9 mouse cellular contexts compared by ENCODE assay signal in genomic region chr11:83534609-83535423, GRCm38 (mm10). TPM values are rescaled to one million over a fixed set of nuclear protein-coding genes. Genes with fewer than 3 reads are reported as not detected.
DNase-seq lines count a peak whose midpoint lies in the region; ATAC-seq lines count a peak whose summit lies in the region.
"Had no signal": no experiment of that assay in that cellular context is flagged by ENCODE, and none has a peak within 500 bp of the region (broad histone marks: within the 10 kb centered on the region; RNA-seq: fewer than 3 reads in every experiment).

No protein-coding gene starts in this region.

- H3K4me2 ChIP-seq in forebrain, embryonic 16.5 days (ENCODE audit: low read length) = peak overlapping the region; percentile 27
- 0 out of 2 replicates have a peak overlapping the region, but pooled peaks have one; percentile 17 for H3K4me2 ChIP-seq in hindbrain, embryonic 14.5 days (replicated peaks)

- H3K27me3 ChIP-seq in forebrain, embryonic 16.5 days (replicated peaks; ENCODE audit: control insufficient read depth, insufficient read depth, low read length) = no peaks in the 10 kb centered on the region
- no peaks in the 10 kb centered on the region for H3K27me3 ChIP-seq in forebrain, embryonic 10.5 days (ENCODE audit: poor library complexity, severe bottlenecking)
- H3K27me3 ChIP-seq in hindbrain, embryonic 14.5 days (ENCODE audit: control insufficient read depth, insufficient read depth, low read length) = no peaks in the 10 kb centered on the region

- WGBS in forebrain, embryonic 16.5 days = 46% methylated on average over 13 of the region's 13 CpGs
- 69% methylated on average over 13 of the region's 13 CpGs for WGBS in forebrain, embryonic 10.5 days
- WGBS in hindbrain, embryonic 14.5 days = 64% methylated on average over 13 of the region's 13 CpGs

- no peak overlapping the region for H3K9ac ChIP-seq in forebrain, embryonic 16.5 days (replicated peaks; ENCODE audit: low read depth, low read length)
- H3K9ac ChIP-seq in hindbrain, embryonic 14.5 days = no peak overlapping the region

- no peak overlapping the region for H3K4me3 ChIP-seq in forebrain, embryonic 16.5 days (replicated peaks; ENCODE audit: low read length)
- H3K4me3 ChIP-seq in forebrain, embryonic 10.5 days = no peak overlapping the region
- H3K4me3 ChIP-seq in hindbrain, embryonic 14.5 days (replicated peaks; ENCODE audit: low read length) = no peak overlapping the region

- H3K4me1 ChIP-seq in forebrain, embryonic 16.5 days (replicated peaks; ENCODE audit: control insufficient read depth, insufficient read depth, low read length) = peaks cover 10% of the 10 kb centered on the region
- H3K4me1 ChIP-seq in forebrain, embryonic 10.5 days = peaks cover 7% of the 10 kb centered on the region; the same call in 1 of the 2 replicates
- H3K4me1 ChIP-seq in hindbrain, embryonic 14.5 days (replicated peaks; ENCODE audit: control insufficient read depth, insufficient read depth, low read length) = no peaks in the 10 kb centered on the region

- H3K27ac ChIP-seq in forebrain, embryonic 16.5 days (ENCODE audit: low read length) = no peak overlapping the region
- H3K27ac ChIP-seq in forebrain, embryonic 10.5 days = no peak overlapping the region
- H3K27ac ChIP-seq in hindbrain, embryonic 14.5 days = no peak overlapping the region

- H3K36me3 ChIP-seq in forebrain, embryonic 16.5 days (ENCODE audit: control insufficient read depth, insufficient read depth) = no peaks in the 10 kb centered on the region
- no peaks in the 10 kb centered on the region for H3K36me3 ChIP-seq in forebrain, embryonic 10.5 days (replicated peaks)
- H3K36me3 ChIP-seq in hindbrain, embryonic 14.5 days (replicated peaks; ENCODE audit: control insufficient read depth, insufficient read depth) = no peaks in the 10 kb centered on the region
- H3K36me3 ChIP-seq: G1E had no signal

- peak; percentile 55 for ATAC-seq in forebrain, embryonic 16.5 days
- peak; percentile 82 for ATAC-seq in frontal cortex, adult (ENCODE audit: low TSS enrichment)
- ATAC-seq in hindbrain, embryonic 14.5 days (ENCODE audit: low FRiP score) = no peak
- ATAC-seq in megakaryocyte, adult 5-6 weeks (ENCODE audit: poor library complexity, severe bottlenecking) = peak; percentile 42

- no peak for DNase-seq in forebrain, embryonic 10.5 days (ENCODE audit: extremely low spot score, low spot score)
- DNase-seq in adrenal gland, postnatal 14 days = peak; percentile 90
- DNase-seq in hindbrain, embryonic 14.5 days (ENCODE audit: low spot score) = peak; percentile 63
- peak; percentile 64 for DNase-seq in layer of hippocampus, adult 9-11 months
- DNase-seq in testis, postnatal 14 days (ENCODE audit: low spot score) = peak; percentile 22

- no peaks in the 10 kb centered on the region for H3K9me3 ChIP-seq in forebrain, embryonic 16.5 days (ENCODE audit: control insufficient read depth, low read length)
- no peaks in the 10 kb centered on the region for H3K9me3 ChIP-seq in forebrain, embryonic 10.5 days
- no peaks in the 10 kb centered on the region for H3K9me3 ChIP-seq in hindbrain, embryonic 14.5 days (ENCODE audit: control insufficient read depth, low read length)
- H3K9me3 ChIP-seq: G1E had no signal

RNA-seq across cellular contexts. Expression of gene Ccl5, which starts 4.5 kb away (rescaled TPM):
- 0.60 TPM in 1 of 2 replicates, not detected in the other for polyA plus RNA-seq in forebrain, embryonic 16.5 days (2015; fragmentation: Nextera tagmentation; extraction: Ambion mirVana)
- polyA plus RNA-seq in forebrain, embryonic 10.5 days (2016; fragmentation: Nextera tagmentation; extraction: Ambion mirVana) = 0.22 TPM in 1 of 2 replicates, not detected in the other
- total RNA-seq in adrenal gland, postnatal 14 days (2021) = 25.5 TPM in 1 of 2 replicates, not detected in the other
- polyA plus RNA-seq in hindbrain, embryonic 14.5 days (2014; fragmentation: Nextera tagmentation; extraction: Ambion mirVana) = not detected in 2 replicates
- 32.1 and 70.7 TPM in 2 replicates for total RNA-seq in megakaryocyte, adult 5-6 weeks (2015)
- total RNA-seq in megakaryocyte, adult 5-6 weeks (2017) = 7.2 and 11.1 TPM in 2 replicates
- polyA plus RNA-seq: G1E had no signal

RNA-seq across cellular contexts. Expression of gene Heatr9, which starts 12.8 kb away (rescaled TPM):
- polyA plus RNA-seq in forebrain, embryonic 16.5 days (2015; fragmentation: Nextera tagmentation; extraction: Ambion mirVana) = not detected in 2 replicates
- polyA plus RNA-seq in forebrain, embryonic 10.5 days (2016; fragmentation: Nextera tagmentation; extraction: Ambion mirVana) = not detected in 2 replicates
- not detected in 2 replicates for total RNA-seq in adrenal gland, postnatal 14 days (2021)
- polyA plus RNA-seq in hindbrain, embryonic 14.5 days (2014; fragmentation: Nextera tagmentation; extraction: Ambion mirVana) = not detected in 2 replicates
- total RNA-seq in megakaryocyte, adult 5-6 weeks (2015) = not detected in 2 replicates
- total RNA-seq in megakaryocyte, adult 5-6 weeks (2017) = not detected in 2 replicates
- total RNA-seq: G1E had no signal
- polyA plus RNA-seq: G1E had no signal

RNA-seq across cellular contexts. Expression of gene Ccl9, which starts 43.6 kb away (rescaled TPM):
- polyA plus RNA-seq in forebrain, embryonic 16.5 days (2015; fragmentation: Nextera tagmentation; extraction: Ambion mirVana) = 1.9 TPM in 2 replicates
- 0.55 and 1.4 TPM in 2 replicates for polyA plus RNA-seq in forebrain, embryonic 10.5 days (2016; fragmentation: Nextera tagmentation; extraction: Ambion mirVana)
- 4.5 and 10.3 TPM in 2 replicates for total RNA-seq in adrenal gland, postnatal 14 days (2021)
- 2.1 and 2.9 TPM in 2 replicates for polyA plus RNA-seq in hindbrain, embryonic 14.5 days (2014; fragmentation: Nextera tagmentation; extraction: Ambion mirVana)
- 447 and 459 TPM in 2 replicates for total RNA-seq in megakaryocyte, adult 5-6 weeks (2015)
- total RNA-seq in megakaryocyte, adult 5-6 weeks (2017) = 282 and 303 TPM in 2 replicates

RNA-seq across cellular contexts. Expression of gene Ccl6, which starts 58.1 kb away (rescaled TPM):
- 1.9 and 2.4 TPM in 2 replicates for polyA plus RNA-seq in forebrain, embryonic 16.5 days (2015; fragmentation: Nextera tagmentation; extraction: Ambion mirVana)
- 2.1 and 2.2 TPM in 2 replicates for polyA plus RNA-seq in forebrain, embryonic 10.5 days (2016; fragmentation: Nextera tagmentation; extraction: Ambion mirVana)
- 9.5 and 14.4 TPM in 2 replicates for total RNA-seq in adrenal gland, postnatal 14 days (2021)
- polyA plus RNA-seq in hindbrain, embryonic 14.5 days (2014; fragmentation: Nextera tagmentation; extraction: Ambion mirVana) = 2.5 and 3.1 TPM in 2 replicates
- total RNA-seq in megakaryocyte, adult 5-6 weeks (2015) = 916 and 950 TPM in 2 replicates
- total RNA-seq in megakaryocyte, adult 5-6 weeks (2017) = 592 and 639 TPM in 2 replicates
